Mouse (Mus musculus) CH12.LX (cell line): ENCODE measurements around the gene Hoxc5. TPM values are rescaled to one million over a fixed set of nuclear protein-coding genes. Genes with fewer than 3 reads are reported as not detected.
A peak's percentile ranks its signal among the peaks of the same experiment; 100 is the strongest.

ENCODE experiments used
- DNase-seq: peaks from one replicate; pipeline ENCODE4 v3.0.0-alpha.2; 2013; ENCODE audit errors: extremely low read depth
- H3K27ac ChIP-seq: 2 replicates; pipeline ENCODE4 v1.5.1; 2012; ENCODE audit warnings: low read depth, mild to moderate bottlenecking, control low read depth, moderate library complexity; ENCODE audit not compliant: insufficient read depth
- H3K27me3 ChIP-seq: replicated peaks from 2 replicates; pipeline ENCODE3; 2012; ENCODE audit warnings: inconsistent platforms
- H3K36me3 ChIP-seq, 2 experiments: replicated peaks in 1 of 2; 2 replicates each; pipeline versions ENCODE3 to v1.6.1; 2012; ENCODE audit warnings: inconsistent platforms in 1 of 2, low read length in 1 of 2, mild to moderate bottlenecking in 1 of 2, mixed read lengths in 1 of 2, moderate library complexity in 1 of 2; ENCODE audit not compliant: control insufficient read depth in 1 of 2, insufficient read depth in 1 of 2
- H3K4me1 ChIP-seq, 2 experiments: 2 replicates each; pipeline ENCODE4 v1.6.1; 2012; ENCODE audit warnings: inconsistent platforms in 1 of 2, moderate library complexity in 1 of 2; ENCODE audit not compliant: insufficient read depth in 2 of 2, control insufficient read depth in 1 of 2
- H3K4me2 ChIP-seq: 2 replicates; pipeline ENCODE4 v1.6.1; 2012; ENCODE audit warnings: low read depth, mild to moderate bottlenecking, control low read depth; ENCODE audit not compliant: poor library complexity, insufficient read depth, severe bottlenecking
- H3K4me3 ChIP-seq, 3 experiments: fragments of 150-350 bp in 1 of 3; sonication (generic) in 1 of 3; replicated peaks in 1 of 3; 2 replicates each; pipeline versions ENCODE3 to v1.5.1; 2011 to 2012; ENCODE audit warnings: low read depth in 2 of 3, low read length in 2 of 3, mild to moderate bottlenecking in 2 of 3, moderate library complexity in 2 of 3, control low read depth in 1 of 3, improper control_type of control experiment in 1 of 3, inconsistent platforms in 1 of 3, mixed read lengths in 1 of 3; ENCODE audit not compliant: poor library complexity in 1 of 3
- H3K79me2 ChIP-seq: replicated peaks from 2 replicates; pipeline ENCODE4 v1.6.1; 2012; ENCODE audit warnings: mild to moderate bottlenecking, moderate library complexity; ENCODE audit not compliant: control insufficient read depth, poor library complexity, insufficient read depth, severe bottlenecking; ENCODE audit errors: extremely low read depth
- H3K9ac ChIP-seq: 2 replicates; pipeline ENCODE4 v1.6.1; 2012; ENCODE audit warnings: low read depth, mild to moderate bottlenecking, control low read depth, moderate library complexity; ENCODE audit not compliant: insufficient read depth
- H3K9me3 ChIP-seq: replicated peaks from 2 replicates; pipeline ENCODE3; 2012; ENCODE audit warnings: low read length, inconsistent platforms, mixed read lengths
- BHLHE40 ChIP-seq: IDR thresholded peaks from 2 replicates; pipeline ENCODE4 v1.6.1; 2011; ENCODE audit warnings: mild to moderate bottlenecking, low read depth, low read length, improper control_type of control experiment
- CHD2 ChIP-seq: IDR thresholded peaks from 2 replicates; pipeline ENCODE4 v1.6.1; 2011; ENCODE audit warnings: low read length, improper control_type of control experiment
- E2F4 ChIP-seq: IDR thresholded peaks from 2 replicates; pipeline ENCODE4 v1.6.1; 2011; ENCODE audit warnings: low read depth, low read length, improper control_type of control experiment; ENCODE audit not compliant: insufficient replicate concordance
- ELF1 ChIP-seq: IDR thresholded peaks from 2 replicates; pipeline ENCODE4 v1.6.1; 2014; ENCODE audit warnings: low read depth, mild to moderate bottlenecking, inconsistent platforms, low read length, improper control_type of control experiment
- ETS1 ChIP-seq: conservative IDR thresholded peaks from 2 replicates; pipeline ENCODE4 v1.6.1; 2012; ENCODE audit warnings: low read depth, mild to moderate bottlenecking, inconsistent platforms, low read length, improper control_type of control experiment, moderate library complexity
- JUND ChIP-seq: conservative IDR thresholded peaks from 2 replicates; pipeline ENCODE4 v1.6.1; 2011; ENCODE audit warnings: low read depth, low read length, improper control_type of control experiment
- MAX ChIP-seq: IDR thresholded peaks from 2 replicates; pipeline ENCODE4 v1.6.1; 2011; ENCODE audit warnings: low read length, improper control_type of control experiment
- MAZ ChIP-seq: IDR thresholded peaks from 2 replicates; pipeline ENCODE4 v1.6.1; 2012; ENCODE audit warnings: low read depth, mild to moderate bottlenecking, inconsistent platforms, low read length, improper control_type of control experiment, moderate library complexity
- MYC ChIP-seq: IDR thresholded peaks from 2 replicates; pipeline ENCODE4 v1.6.1; 2011; ENCODE audit warnings: low read depth, mild to moderate bottlenecking, improper control_type of control experiment, low read length
- NRF1 ChIP-seq: IDR thresholded peaks from 2 replicates; pipeline ENCODE4 v1.6.1; 2014; ENCODE audit warnings: low read depth, mild to moderate bottlenecking, inconsistent platforms, low read length, improper control_type of control experiment, moderate library complexity
- POLR2A ChIP-seq: IDR thresholded peaks from 2 replicates; pipeline ENCODE4 v1.6.1; 2011; ENCODE audit warnings: low read depth, mild to moderate bottlenecking, improper control_type of control experiment, low read length
- SIN3A ChIP-seq: IDR thresholded peaks from 2 replicates; pipeline ENCODE4 v1.6.1; 2012; ENCODE audit warnings: low read length, improper control_type of control experiment, inconsistent platforms
- SMC3 ChIP-seq: IDR thresholded peaks from 2 replicates; pipeline ENCODE4 v1.6.1; 2011; ENCODE audit warnings: low read depth, low read length, improper control_type of control experiment
- UBTF ChIP-seq: IDR thresholded peaks from 2 replicates; pipeline ENCODE4 v1.6.1; 2012; ENCODE audit warnings: low read depth, mild to moderate bottlenecking, inconsistent platforms, low read length, improper control_type of control experiment, moderate library complexity
- ZKSCAN1 ChIP-seq: IDR thresholded peaks from 2 replicates; pipeline ENCODE4 v1.6.1; 2012; ENCODE audit warnings: low read depth, inconsistent platforms, low read length, improper control_type of control experiment, borderline replicate concordance
- ZMIZ1 ChIP-seq: IDR thresholded peaks from 2 replicates; pipeline ENCODE4 v1.6.1; 2012; ENCODE audit warnings: low read depth, mild to moderate bottlenecking, inconsistent platforms, low read length, improper control_type of control experiment
- dilution Hi-C: fragments of 300-500 bp; cut with MboI; formaldehyde crosslinking; loops from 2 replicates; pipeline ENCODE4 v1.14.3; 2020; ENCODE audit warnings: low sequenced_read_pairs; ENCODE audit not compliant: extremely low pct_unique_long_range_greater_than_20kb, extremely low pct_ligation_motif_present
- in situ Hi-C: fragments of 300-500 bp; cut with MboI; formaldehyde crosslinking; loops from 3 replicates; pipeline ENCODE4 v1.14.3; 2019; ENCODE audit warnings: low sequenced_read_pairs, low pct_ligation_motif_present, low pct_unique_long_range_greater_than_20kb, mixed read lengths
- polyA plus RNA-seq: library from polyadenylated mRNA; unstranded; fragments of >175 nt; gene quantifications from 2 replicates; pipeline ENCODE4 v1.2.1, GENCODE M21; 2012; ENCODE audit warnings: low read depth; ENCODE audit not compliant: insufficient read length
- total RNA-seq, 2 experiments: library from RNA; depleted of rRNA; stranded (reverse); fragments of 300-350 nt in 1 of 2; fragments of >200 nt in 1 of 2; gene quantifications; 2 replicates each; pipeline ENCODE4 v1.2.3; 2012 to 2014

Hoxc5 gene
- total RNA-seq (2012; rRNA removed) (not detected in 2 replicates), total RNA-seq (2014; rRNA removed) (0.15 TPM in 1 of 2 replicates, not detected in the other), polyA plus RNA-seq (0.16 and 0.22 TPM in 2 replicates)

GRCm38 (mm10) chr15:102967312-102967510, at the start of gene Hoxc5:
Gene Hoxc5, plus strand, starts transcription at chr15:102967443.
- TF ChIP-seq CHD2: no peak
- no peak for TF ChIP-seq JUND
- no peak for TF ChIP-seq SMC3
- TF ChIP-seq E2F4: no peak
- no peak for TF ChIP-seq ELF1
- no peak for TF ChIP-seq ZMIZ1
- no peak for TF ChIP-seq ZKSCAN1
- no peak for TF ChIP-seq MYC
- TF ChIP-seq POLR2A: no peak
- TF ChIP-seq MAX: no peak
- no peak for TF ChIP-seq UBTF
- TF ChIP-seq MAZ: no peak
- TF ChIP-seq NRF1: no peak
- no peak for TF ChIP-seq SIN3A
- dilution Hi-C loops: no loop called here
- no peaks in the 10 kb centered on the region for H3K79me2 ChIP-seq
- peaks cover 9 to 28% of the 10 kb centered on the region in 2 experiments for H3K4me1 ChIP-seq
- peak within 1 kb of the TSS; percentile 15; the same call in 1 of the 2 replicates for H3K9ac ChIP-seq
- DNase-seq: no peak
- peak within 1 kb of the TSS in 2 of 3 experiments; percentile 21 to 23 for H3K4me3 ChIP-seq
- H3K27ac ChIP-seq: no peak within 1 kb of the TSS
- H3K4me2 ChIP-seq: peak within 1 kb of the TSS; percentile 74
- H3K9me3 ChIP-seq: no peaks in the 10 kb centered on the region
- H3K36me3 ChIP-seq: no peaks in the 10 kb centered on the region
- in situ Hi-C loops: no loop called here
- peaks cover 95% of the 10 kb centered on the region for H3K27me3 ChIP-seq

DNA sequence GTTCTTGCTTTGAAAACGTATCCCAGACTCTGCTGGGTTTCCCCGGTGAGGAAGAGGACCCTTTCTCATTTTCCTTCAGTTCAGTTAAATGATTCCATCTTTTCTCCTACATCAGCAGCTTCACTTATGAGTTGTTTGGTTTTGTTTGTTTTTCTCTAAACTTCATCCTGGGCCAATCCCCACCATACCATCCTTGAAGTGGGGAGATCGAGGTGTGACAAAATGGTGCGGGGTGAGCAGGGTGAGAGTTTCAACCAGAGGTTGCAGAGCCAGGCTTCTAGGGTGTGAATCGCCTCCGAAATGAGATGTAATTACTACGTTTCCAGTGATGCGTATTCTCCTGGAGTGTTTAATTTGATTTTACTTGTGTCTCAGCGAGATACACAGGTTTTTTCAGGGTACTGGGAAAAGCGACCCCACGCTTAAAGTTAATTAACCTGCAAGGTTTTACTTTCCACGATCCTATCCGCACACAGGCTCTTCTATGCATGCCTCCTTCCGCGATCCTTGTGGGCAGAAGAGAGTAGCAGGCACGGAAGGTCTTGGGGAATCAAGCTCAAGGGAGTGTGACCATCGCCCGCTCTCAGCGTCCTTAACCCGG, 49.2 kb upstream of the Hoxc5 start:
- H3K4me3 ChIP-seq: no peak overlapping the region
- H3K4me1 ChIP-seq: no peaks in the 10 kb centered on the region
- H3K27me3 ChIP-seq: peaks cover 89% of the 10 kb centered on the region
- H3K4me2 ChIP-seq: no peak overlapping the region
- no peak overlapping the region for H3K27ac ChIP-seq
- no peak for DNase-seq
- peaks cover 13% of the 10 kb centered on the region for H3K9me3 ChIP-seq
- no peak for TF ChIP-seq ELF1
- TF ChIP-seq MAZ: no peak
- TF ChIP-seq BHLHE40: no peak
- no peak for TF ChIP-seq JUND
- no peak for TF ChIP-seq NRF1
- no peak for TF ChIP-seq ETS1
- in situ Hi-C loops (no loop called here), dilution Hi-C loops (no loop called here)
- H3K79me2 ChIP-seq: no peaks in the 10 kb centered on the region
- H3K9ac ChIP-seq: no peak overlapping the region
- no peaks in the 10 kb centered on the region for H3K36me3 ChIP-seq
